Mouse (Mus musculus): ENCODE results near the gene Tmem230. TPM values are rescaled to one million over a fixed set of nuclear protein-coding genes. Genes with fewer than 3 reads are reported as not detected.
"Not testable (repeated sequence)": the region's sequence is repeated elsewhere in the genome, so short reads cannot be mapped to it uniquely, and the experiment has no call there.

The Tmem230 gene
- total RNA-seq, 4 experiments from 2014 or later: 34.0 to 37.1 (median 36.4) TPM

DNA sequence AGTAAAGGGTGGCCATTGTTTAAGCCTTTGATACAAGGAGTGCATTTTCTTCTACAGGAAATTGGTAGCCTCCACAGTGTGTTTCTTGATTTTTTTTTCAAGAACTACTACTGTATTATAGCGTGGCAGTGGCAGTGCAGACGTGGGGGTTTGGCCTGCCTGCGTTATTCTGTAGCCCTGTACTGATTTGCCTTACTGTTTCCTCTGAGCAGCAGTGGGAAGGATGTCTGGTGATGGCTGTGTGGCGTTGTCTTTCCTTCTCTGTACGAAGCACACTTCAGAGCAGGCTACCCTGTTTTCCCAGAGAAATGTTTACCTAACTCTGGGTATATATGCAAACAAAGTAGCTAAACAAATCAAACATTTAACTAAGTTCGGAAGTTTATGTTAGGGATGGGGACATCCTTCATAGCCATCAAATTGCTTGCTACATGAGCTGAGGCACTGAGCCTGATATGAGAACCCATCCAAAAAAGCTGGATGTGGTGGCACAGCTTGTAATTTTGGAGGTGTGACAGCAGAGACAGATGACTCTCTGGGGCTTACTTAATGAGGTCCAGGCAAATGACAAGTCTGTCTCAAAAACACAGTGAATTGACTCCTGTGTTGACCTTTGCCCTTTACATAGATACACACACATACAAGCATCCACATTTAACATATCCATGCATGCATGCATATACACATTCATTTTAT, 25.2 kb upstream of the Tmem230 start:
- no peak for DNase-seq (ENCODE audit: low spot score in 2 of 2)

DNA sequence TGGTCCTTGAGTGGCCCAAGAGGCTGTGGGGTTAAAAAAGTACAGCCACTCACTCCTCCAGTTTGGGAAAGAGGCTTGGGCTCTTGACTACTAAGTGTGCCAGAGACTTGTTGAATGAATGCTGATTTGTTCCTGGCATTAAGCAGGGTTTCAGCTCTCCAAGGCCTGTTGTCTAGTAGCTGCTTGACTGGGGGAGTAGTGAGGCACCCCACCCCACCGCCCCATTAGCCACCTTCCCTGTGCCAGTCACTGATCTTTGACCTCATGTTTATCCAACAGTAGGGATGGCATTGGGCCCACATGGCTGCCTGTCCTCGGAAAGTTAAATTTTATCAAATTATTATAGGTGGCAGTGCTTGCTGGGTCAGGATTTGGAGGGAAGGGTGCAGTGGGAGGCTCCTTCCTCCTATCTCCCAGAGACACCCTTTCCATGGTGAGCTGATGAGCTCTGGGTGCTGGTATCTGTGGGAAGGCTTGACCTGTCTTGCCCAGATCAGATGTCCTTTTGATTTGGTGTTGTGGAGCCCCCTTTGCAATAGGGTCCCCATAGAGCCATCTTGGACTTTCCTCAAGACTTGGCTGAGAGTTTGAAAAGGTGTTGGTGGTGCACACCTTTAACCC, 22.8 kb upstream of the Tmem230 start:
- no peak for DNase-seq (ENCODE audit: low spot score in 2 of 2)

DNA sequence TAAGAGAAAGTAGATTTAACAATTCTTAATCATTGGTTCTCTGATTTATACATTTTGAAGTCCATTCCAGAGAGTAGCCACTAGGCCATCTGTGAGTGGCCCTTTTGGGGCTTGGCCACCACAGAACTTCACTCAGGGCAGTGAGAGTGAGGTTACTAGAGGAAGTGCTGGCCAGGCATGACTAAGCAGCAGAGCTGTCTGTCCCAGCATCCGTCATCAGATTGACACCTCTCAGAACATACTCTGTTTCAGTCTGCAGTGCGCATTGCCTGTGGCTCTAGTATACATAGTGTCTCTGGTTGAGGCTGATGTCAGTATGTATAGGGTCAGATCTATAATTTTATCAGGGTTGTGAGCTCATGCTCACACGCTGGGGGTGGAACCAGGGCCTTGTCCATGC, 21.6 kb upstream of the Tmem230 start:
- DNase-seq (ENCODE audit: low spot score in 2 of 2): no peak

DNA sequence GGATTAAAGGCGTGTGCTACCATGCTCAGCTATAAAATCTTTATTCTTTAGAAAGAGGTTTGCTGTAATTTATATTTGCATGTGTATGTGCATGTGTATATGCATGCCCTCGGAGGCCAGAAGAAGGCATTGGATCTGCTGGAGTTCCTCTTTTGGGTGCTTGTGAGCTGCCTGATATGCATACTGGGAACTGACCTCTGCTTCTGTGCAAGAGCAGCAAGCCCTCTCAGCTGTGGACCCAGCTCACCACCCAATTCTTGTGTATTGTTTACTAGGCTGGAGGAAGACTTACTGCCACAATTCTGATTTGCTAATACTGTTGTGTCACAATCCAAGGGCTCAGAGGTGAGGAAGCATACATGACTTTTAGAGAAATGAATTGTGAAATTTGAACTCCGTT, 18.5 kb upstream of the Tmem230 start:
- no peak for DNase-seq (ENCODE audit: low spot score in 2 of 2)

DNA sequence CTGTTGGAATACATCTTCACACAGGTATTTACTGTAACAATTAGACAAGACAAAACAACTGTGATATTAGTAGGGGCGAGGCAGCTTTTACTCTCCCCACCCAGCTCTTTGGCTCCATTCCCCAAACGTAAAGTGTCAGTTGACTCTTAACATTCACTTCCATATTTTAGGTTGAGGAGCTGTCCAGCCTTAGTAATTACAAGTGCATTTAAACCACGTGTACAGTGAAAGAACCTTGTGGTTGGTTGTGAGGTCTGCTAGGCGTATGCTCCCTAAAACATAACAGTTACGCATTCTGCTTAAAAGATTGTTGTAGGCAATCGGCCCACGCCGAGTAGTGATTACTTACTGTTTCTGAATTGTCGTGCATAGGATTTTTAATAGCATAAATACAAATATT, 17.6 kb upstream of the Tmem230 start:
- no peak for DNase-seq (ENCODE audit: low spot score in 2 of 2)

DNA sequence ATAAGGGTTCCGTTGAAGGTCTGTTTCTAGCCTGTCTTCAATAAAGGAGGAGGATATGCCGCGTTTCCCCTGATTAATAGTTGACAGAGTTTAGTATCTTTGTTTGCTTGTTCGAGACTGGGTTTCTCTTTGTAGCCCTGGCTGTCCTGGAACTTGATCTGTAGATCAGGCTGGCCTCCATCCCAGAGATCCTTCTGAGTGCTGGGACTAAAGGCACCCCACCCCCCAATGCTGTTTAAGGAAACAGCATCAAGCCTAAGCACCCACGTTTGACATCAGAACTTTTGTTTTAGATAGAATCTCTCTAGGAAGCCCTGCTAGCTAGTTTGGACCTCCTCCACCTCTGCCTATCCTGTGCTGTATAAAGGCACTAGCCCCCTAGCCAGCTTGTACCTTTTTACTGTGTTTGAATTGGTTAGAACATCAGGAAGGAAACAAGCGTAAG, 16.7 kb upstream of the Tmem230 start:
- DNase-seq (ENCODE audit: low spot score in 2 of 2): no peak

DNA sequence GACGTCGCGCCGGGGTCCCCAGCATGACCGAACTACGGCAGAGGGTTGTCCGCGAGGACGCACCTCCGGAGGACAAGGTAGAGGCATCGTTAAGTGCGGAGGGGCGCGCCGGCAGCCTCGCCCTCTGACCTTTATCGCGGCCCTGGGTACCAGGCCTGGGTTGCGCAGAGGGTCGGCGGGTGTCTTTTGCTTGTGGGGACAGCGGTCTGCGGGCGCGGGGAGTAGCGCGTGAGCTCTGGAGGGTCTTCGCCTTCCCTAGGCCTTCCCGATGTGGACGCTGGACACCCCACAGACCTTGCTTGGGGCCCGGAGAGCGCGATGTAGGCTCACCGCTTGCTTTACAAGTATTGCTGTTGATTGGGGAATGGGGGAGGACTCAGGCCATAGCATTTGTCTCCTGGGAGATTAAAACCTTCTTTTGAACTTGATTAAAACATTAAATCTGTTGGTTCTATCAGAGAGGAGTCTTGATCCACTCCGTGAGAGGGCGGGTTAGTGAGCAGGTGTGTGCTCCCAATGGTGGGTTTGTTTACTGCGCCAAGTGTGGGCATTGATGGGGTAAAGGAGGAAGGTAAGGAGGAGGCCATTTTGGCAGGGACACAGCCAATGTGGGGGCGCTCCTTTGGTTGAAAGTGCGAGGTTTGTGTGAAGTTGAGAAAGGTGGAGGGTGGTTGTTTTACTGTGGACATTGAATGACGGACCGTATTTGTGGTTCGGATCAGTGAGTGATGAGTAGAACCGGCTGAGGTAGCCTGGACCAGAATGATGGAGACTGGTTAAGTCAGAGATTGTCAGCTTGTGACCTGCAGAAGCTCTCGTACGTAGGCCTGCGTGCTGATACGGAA, 16.0 kb upstream of the Tmem230 start:
- DNase-seq (ENCODE audit: low spot score in 2 of 2): no peak

DNA sequence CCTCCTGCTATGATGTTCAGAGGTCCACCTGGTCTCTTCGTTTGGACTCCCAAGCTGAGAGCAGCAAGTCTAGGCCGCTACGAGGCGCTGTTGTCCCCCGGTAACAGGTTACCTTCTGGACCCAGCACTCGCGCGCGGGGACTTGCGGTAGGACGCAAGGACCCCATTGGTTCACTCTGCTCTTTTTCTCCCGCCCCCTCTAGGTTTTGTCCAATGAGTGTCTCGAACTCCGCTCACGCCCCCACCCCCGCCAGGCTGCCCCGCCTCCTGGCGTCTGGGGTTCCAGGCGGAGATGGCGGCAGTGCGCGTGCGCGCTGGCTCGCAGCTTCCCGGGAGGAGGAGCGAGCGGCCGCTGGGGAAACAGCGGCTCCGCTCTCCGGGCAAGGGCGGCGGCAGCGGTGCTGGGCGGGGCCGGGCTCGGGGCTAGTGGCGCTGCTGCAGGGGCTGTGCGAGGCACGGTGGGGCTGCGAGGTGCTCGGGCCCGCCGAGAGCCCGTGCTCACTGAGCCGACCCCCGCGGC, 15.3 kb upstream of the Tmem230 start, which contains the start of gene Cds2:
TSS of gene Cds2 (plus strand) at position 270 of the 520 bp plus-strand sequence.
- peak; percentile 96 to 98 for DNase-seq (ENCODE audit: low spot score in 2 of 2)

DNA sequence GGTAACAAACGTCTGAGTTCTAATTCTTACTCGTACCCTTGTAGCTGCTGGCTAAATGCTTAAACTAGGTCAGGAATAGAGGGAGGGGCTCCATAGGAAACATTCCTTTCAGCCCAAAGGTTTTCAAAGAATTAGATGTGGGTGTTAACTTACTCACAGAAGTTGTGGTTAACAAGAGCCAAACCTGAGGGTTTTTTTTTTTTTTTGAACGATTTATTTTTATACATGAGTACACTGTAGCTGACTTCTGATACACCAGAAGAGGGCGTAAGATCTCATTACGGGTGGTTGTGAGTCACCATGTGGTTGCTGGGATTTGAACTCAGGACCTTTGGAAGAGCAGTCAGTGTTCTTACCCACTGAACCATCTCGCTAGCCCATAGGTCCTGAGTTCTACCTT, 14.6 kb upstream of the Tmem230 start:
- DNase-seq (ENCODE audit: low spot score in 2 of 2): no peak

DNA sequence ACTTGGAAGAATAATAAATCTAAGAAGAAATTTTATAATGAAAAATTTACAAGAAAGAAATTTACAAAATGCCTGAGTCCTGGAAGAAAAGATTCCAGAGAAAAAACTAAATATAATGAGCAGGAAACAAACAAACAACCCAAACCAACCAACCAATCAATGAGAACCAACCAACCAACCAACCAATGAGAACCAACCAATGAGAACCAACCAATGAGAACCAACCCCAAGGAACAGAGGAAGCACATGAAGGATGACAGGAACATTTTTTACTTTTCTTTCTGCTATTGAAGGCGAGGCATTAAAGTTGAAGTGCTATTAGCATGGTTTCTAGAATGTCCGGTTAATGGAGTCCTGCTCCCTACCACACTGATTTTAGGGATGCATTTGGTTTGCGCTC, 13.0 kb upstream of the Tmem230 start:
- no peak for DNase-seq (ENCODE audit: low spot score in 2 of 2)

DNA sequence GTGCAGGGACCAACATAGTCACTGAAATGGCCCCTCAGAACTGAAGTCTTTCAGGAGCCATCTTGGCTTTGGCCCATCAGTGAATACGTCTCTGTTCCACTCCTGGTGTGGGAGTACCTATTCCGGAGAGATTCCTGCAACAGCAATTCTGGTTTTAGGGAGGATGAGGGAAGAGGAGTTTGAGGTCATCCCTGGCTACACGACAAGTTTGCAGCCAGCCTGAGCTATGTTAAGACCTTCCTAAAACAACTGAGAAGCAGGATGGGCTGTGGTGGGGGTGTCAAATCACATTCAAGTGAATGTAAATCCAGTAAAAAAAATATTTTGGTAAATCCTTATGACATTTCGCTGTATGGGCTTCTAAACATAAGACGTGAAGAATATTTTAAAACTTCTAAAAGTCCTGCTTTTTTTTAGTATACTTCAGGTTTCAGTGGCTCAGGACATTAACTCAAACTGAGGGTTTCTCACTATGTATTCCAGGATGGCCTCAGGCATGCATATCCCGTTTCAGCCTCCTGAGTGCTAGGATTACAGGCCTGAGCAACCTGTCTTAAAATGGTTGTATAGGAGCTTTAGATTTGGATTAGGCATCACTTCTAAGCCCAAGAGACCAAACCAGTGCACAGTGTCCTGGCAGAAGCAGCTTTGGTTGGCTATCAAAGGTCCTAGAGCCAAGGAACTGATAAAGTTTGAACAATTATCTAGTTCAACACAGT, 9.9 kb upstream of the Tmem230 start:
- no peak for DNase-seq (ENCODE audit: low spot score in 2 of 2)

DNA sequence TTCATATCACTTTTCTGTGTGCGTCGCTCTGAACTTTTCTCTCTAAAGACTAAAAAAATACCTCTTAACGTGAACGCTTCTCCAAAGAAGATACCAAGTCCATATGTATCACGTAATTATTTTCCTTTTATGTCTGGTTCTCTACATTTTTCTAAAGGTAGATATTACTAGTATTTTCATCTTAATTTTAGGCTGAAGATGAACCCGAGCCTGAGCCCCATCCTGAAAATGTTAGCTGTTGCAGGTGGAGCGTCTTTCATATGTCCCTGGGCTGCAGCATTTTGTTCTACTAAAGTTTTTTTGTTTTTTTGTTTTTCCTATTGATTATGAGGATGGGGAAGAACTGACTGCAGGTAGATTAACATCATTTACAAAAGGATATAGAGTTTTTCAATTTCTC, 6.0 kb upstream of the Tmem230 start:
- no peak for DNase-seq (ENCODE audit: low spot score in 2 of 2)

DNA sequence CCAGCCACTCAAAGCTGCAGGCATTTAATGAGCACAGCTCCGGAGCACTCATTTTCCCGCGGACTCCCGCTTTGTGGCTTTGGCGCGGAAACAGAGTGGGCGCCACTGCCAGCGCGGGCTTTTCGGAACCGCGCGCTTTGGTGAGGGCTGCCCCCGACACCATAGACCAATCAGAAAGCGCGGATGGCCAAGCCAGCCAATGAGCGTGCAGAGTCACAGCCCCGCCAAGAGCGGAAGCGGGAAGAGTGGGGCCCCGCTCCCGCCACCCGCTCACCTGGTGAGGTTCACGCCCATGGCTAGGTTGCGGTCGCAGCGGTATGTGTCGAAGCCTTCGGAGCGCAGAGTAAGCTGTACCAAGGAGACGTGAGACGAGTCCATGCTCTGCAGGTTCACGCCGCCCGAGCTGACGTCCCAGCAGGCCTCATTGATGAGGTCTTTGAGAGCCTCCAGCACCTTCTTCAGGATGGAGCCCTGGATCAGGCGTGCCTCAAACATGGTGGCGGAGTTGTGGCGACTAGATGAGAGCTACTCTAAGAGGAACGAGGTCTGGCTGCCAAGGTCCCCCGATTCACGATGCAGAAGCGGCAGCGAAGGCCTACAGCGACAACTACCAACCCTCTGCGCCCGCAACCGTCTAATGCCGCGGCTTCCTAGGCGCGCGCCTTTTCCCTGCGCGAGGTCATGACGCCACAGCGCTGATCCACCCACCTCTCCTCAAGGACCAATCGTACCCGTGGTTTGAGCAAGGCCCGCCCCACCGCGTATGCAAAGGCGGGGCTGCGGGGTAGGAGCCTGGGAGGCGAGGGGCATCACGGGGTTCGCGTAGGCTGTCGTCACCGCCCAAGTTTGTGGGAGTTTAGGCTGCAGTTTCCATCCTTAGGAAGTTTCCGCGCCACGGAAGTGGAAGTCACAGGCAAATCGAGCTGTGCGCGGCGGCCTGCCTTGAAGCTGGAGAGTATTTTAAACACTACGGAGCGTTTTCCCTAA, 5.2 kb upstream of the Tmem230 start, which contains the start of gene Pcna:
TSS of gene Pcna (minus strand) at position 773 of the 987 bp plus-strand sequence.
- peak; percentile 93 to 97 for DNase-seq (ENCODE audit: low spot score in 2 of 2)

DNA sequence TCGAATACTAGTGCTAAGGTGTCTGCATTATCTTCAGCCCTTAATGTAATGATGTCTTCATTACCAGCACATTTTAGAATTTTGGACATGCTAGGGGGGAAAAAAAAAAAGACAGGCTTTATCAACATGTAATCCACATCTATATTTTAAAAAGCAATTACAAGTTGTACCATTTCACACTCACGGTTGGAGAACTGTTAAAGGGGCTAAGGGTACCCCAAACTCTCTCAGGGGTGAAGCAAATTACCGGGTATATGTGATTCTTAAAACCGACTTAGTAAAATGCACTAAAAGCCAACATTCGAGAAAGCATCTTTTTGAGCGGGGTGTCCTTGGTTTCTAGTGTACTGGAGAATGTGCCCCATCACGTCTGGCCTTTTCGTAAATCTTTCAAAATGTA, 4.3 kb upstream of the Tmem230 start:
- DNase-seq (ENCODE audit: low spot score in 2 of 2): no peak

DNA sequence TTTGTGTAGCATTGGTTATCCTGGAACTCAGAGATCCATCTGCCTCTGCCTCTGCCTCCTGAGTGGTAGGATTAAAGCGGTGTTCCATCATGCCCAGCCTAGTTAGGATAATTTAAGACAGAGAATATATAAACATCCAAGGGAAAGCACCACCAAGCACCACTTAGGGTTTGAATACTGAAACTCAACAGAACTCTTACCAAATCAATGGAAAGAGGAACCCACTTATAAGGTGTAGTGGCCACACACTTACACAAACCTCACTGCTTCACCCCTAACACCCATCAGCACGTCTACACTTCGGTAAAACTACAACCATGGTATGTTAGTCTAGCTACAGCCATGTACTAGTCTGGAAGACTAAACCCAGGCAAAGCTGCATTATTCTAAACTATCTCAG, 4.2 kb downstream of the Tmem230 start:
- no peak for DNase-seq (ENCODE audit: low spot score in 2 of 2)

DNA sequence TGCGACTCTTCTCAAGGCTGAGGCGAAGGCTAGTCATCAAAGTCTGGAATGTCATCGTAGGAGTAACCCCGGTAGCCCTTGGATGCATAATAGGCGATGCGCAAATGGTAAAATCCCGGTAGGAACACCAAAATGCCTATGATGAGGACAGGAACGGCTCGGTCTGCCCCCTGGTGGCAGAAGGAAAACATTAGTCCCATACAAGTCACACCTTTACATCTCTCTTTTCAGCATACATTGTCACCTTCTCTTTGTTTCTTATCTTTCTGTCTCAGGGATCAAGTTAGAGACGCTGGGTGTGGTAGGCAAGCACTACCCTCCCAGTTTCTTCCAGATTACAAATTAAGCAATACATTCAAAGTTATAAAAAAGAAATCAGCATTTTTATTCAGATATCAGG, 7.2 kb downstream of the Tmem230 start:
- DNase-seq (ENCODE audit: low spot score in 2 of 2): peak; percentile 37 to 38

DNA sequence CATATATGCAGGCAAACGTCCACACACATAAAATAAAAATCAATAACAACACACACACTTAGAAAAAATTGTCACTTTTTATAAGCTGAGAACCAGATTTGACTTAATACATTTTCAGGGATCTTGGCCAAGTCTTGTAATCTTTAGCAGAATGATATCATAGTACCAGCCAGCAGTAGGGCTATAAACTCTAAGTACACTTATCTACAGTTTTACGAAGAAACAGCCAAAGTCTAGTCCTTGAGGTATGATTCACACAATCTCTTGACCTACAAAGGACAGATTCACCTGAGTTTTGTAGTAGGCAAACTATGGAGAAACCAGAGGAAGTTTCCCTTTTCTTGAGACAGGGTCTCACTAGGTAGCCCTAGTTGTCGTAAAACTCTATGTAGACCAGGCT, 8.2 kb downstream of the Tmem230 start:
- not testable (repeated sequence) for DNase-seq (ENCODE audit: low spot score in 2 of 2)

DNA sequence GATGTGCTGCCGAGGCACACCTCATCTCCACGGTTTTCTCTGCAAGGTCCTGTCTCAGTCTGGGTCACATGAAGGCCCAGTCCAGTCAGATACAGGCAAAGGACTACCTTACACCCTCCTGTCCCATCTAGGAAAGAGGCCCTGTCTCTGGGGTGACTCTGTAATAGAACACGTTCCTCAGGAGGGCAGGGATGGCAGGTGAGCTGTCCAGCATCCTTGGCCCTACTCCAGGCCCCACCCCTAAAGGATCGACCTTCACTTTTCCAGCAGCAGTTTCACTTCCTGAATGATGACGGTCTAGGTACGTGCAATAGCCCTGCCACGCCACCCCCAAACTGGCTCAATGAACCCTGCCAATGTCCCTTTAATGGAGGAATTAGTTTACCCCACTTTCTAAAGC, 11.6 kb downstream of the Tmem230 start:
- DNase-seq (ENCODE audit: low spot score in 2 of 2): no peak

DNA sequence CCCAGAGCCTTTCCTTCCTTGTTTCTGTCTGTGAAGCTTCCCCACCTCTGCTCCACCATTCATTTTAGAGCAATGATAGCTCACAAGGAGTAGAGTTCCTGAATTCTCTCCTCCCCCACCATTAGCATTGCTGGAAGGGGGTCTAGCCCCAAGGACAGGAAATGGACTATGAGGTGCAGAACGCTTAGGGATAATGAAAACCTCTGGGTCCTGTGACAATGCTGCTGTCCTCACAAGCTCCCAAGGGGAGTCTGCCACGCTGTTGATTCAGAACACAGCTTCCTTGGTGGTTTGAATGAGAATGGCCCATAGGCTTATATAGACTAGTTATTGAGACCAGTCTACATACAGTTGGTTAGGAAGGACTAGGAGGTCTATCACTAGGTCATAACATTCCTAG, 12.3 kb downstream of the Tmem230 start:
- no peak for DNase-seq (ENCODE audit: low spot score in 2 of 2)
